Mouse (Mus musculus) heart, embryonic 13.5 days (tissue): ENCODE results near the gene Fam53b. TPM values are rescaled to one million over a fixed set of nuclear protein-coding genes. Genes with fewer than 3 reads are reported as not detected.

Experiments used
- ATAC-seq: fragments of 200-750 bp; cut with Nextera tagmentation; 2 replicates; pipeline ENCODE4 v1.8.0; 2017; ENCODE audit warnings: moderate TSS enrichment; ENCODE audit not compliant: insufficient number of reproducible peaks, low FRiP score, low TSS enrichment; ENCODE audit errors: extremely low read depth
- H3K27ac ChIP-seq: fragments of 300-500 bp; sonication (generic); replicated peaks from 2 replicates; pipeline ENCODE4 v1.5.1; 2015; ENCODE audit warnings: moderate library complexity, mild to moderate bottlenecking, inconsistent platforms
- H3K27me3 ChIP-seq: fragments of 300-500 bp; sonication (generic); replicated peaks from 2 replicates; pipeline ENCODE4 v1.6.1; 2015; ENCODE audit warnings: mild to moderate bottlenecking, inconsistent platforms
- H3K36me3 ChIP-seq: fragments of 300-500 bp; sonication (generic); 2 replicates; pipeline ENCODE4 v1.6.1; 2015; ENCODE audit warnings: mild to moderate bottlenecking, inconsistent platforms
- H3K4me1 ChIP-seq: fragments of 300-500 bp; sonication (generic); 2 replicates; pipeline ENCODE4 v1.6.1; 2015; ENCODE audit warnings: inconsistent platforms
- H3K4me2 ChIP-seq: fragments of 300-500 bp; sonication (generic); 2 replicates; pipeline ENCODE4 v1.6.1; 2015; ENCODE audit warnings: inconsistent platforms, mild to moderate bottlenecking, moderate library complexity
- H3K4me3 ChIP-seq: fragments of 300-500 bp; sonication (generic); 2 replicates; pipeline ENCODE4 v1.5.1; 2015; ENCODE audit warnings: moderate library complexity, mild to moderate bottlenecking, inconsistent platforms
- H3K9ac ChIP-seq: fragments of 300-500 bp; sonication (generic); 2 replicates; pipeline ENCODE4 v1.6.1; 2015; ENCODE audit warnings: inconsistent platforms, mild to moderate bottlenecking, moderate library complexity
- H3K9me3 ChIP-seq: fragments of 300-500 bp; sonication (generic); 2 replicates; pipeline ENCODE4 v1.6.1; 2016; ENCODE audit warnings: inconsistent platforms
- WGBS: fragments of 180-500 bp; shearing (Covaris S2); methylation state at CpG from one replicate; pipeline ENCODE4 v1.1.7; 2015; ENCODE audit warnings: mixed read lengths; 5-methylcytosine and 5-hydroxymethylcytosine counted together
- polyA plus RNA-seq: library from polyadenylated mRNA; unstranded; fragments of >200 nt; fragmentation: Nextera tagmentation; extraction: Ambion mirVana; gene quantifications from 2 replicates; pipeline ENCODE4 v1.2.1, GENCODE M21; 2015

The Fam53b gene
- polyA plus RNA-seq, 1 experiment from 2014 or later = 12.5 TPM

- H3K4me1 ChIP-seq = peaks cover 51% of the 10 kb centered on the region
- H3K9me3 ChIP-seq = no peaks in the 10 kb centered on the region
- no peak overlapping the region for H3K27ac ChIP-seq
- H3K4me2 ChIP-seq = no peak overlapping the region
- no peak for ATAC-seq
- H3K27me3 ChIP-seq = no peaks in the 10 kb centered on the region
- H3K4me3 ChIP-seq = no peak overlapping the region
- WGBS = 75% methylated on average over 6 of the region's 6 CpGs
- no peak overlapping the region for H3K9ac ChIP-seq
- no peaks in the 10 kb centered on the region for H3K36me3 ChIP-seq
Measured at GRCm38 (mm10) chr7:132731558-132731957, 82.1 kb downstream of the Fam53b start.

- no peak for ATAC-seq
- H3K4me2 ChIP-seq = no peak overlapping the region
- H3K4me1 ChIP-seq = peaks cover 46% of the 10 kb centered on the region
- no peaks in the 10 kb centered on the region for H3K9me3 ChIP-seq
- no peak overlapping the region for H3K9ac ChIP-seq
- no peaks in the 10 kb centered on the region for H3K27me3 ChIP-seq
- no peak overlapping the region for H3K4me3 ChIP-seq
- 85% methylated on average over 7 of the region's 7 CpGs for WGBS
- H3K27ac ChIP-seq = no peak overlapping the region
- H3K36me3 ChIP-seq = no peaks in the 10 kb centered on the region
Measured at GRCm38 (mm10) chr7:132730510-132730909, 83.2 kb downstream of the Fam53b start.

GRCm38 (mm10) chr7:132729093-132729831, 84.4 kb downstream of the Fam53b start:
- no peak overlapping the region for H3K4me2 ChIP-seq
- no peak overlapping the region for H3K27ac ChIP-seq
- H3K36me3 ChIP-seq = no peaks in the 10 kb centered on the region
- H3K4me1 ChIP-seq = peaks cover 45% of the 10 kb centered on the region
- H3K27me3 ChIP-seq = no peaks in the 10 kb centered on the region
- no peaks in the 10 kb centered on the region for H3K9me3 ChIP-seq
- 67% methylated on average over 4 of the region's 4 CpGs for WGBS
- peak overlapping the region; percentile 6; the same call in 1 of the 2 replicates for H3K9ac ChIP-seq
- ATAC-seq = no peak
- H3K4me3 ChIP-seq = no peak overlapping the region

GRCm38 (mm10) chr7:132726106-132726861, 87.4 kb downstream of the Fam53b start:
- H3K4me1 ChIP-seq = peaks cover 54% of the 10 kb centered on the region
- H3K4me2 ChIP-seq = no peak overlapping the region
- WGBS = 71% methylated on average over 13 of the region's 13 CpGs
- H3K9me3 ChIP-seq = no peaks in the 10 kb centered on the region
- H3K4me3 ChIP-seq = no peak overlapping the region
- no peaks in the 10 kb centered on the region for H3K27me3 ChIP-seq
- ATAC-seq = no peak
- H3K36me3 ChIP-seq = no peaks in the 10 kb centered on the region
- H3K27ac ChIP-seq = peak overlapping the region; percentile 21; the same call in 1 of the 2 replicates
- H3K9ac ChIP-seq = no peak overlapping the region

DNA sequence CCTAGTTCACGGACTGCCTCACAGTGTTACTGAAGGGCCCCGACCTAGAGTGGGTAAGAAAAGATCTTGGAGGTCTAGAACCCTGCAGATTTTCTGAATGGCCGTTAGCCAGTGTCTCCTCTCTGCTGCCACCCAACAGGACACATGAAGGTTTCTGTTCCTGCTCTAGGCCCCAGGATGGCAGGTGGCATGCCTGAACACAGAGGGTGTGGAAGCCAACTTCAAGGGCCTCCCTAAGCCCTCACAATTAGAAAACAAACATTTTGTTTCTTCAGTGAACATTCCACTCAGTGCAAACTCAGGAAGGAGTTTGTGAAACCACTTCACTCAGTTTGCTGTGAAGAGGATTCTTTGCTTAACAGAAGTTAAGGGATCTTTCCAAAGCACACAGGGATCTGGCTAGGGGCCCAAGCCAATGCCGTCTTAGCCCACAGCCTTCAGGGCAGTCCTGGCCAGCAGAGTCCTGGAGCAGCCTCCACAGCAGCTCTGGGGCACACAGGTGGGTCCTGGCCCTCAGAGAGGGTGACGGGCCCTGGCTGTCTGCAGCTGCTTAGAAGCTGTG, 89.1 kb downstream of the Fam53b start:
- Histone ChIP-seq H3K9me3 (no peaks in the 10 kb centered on the region), H3K4me1 (peaks cover 55% of the 10 kb centered on the region), H3K27ac (peak overlapping the region; percentile 41), H3K27me3 (no peaks in the 10 kb centered on the region), H3K9ac (no peak overlapping the region), H3K4me3 (no peak overlapping the region), H3K36me3 (no peaks in the 10 kb centered on the region), H3K4me2 (no peak overlapping the region)
- no peak for ATAC-seq
- WGBS = 69% methylated on average over 5 of the region's 5 CpGs

DNA sequence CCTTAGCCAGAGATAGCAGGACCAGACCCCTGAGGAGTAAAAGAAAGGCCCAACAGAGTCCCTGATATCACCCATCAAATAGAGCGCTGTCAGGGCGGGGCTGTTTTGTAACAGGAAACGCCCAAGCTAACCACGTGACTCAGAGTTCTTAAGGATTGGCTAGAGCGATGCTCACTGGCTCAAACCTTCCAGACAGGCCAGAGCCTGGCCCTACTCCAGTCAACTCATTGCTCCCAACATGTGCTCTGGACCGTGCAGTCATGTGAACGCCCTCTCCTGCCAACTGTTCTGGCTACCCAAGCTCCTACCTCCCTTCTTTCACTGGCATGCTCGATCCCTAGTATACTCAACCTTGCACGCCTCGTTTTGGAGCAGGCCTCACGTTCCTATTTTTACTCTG, 89.8 kb downstream of the Fam53b start:
- 74% methylated on average over 11 of the region's 11 CpGs for WGBS
- H3K9me3 ChIP-seq = no peaks in the 10 kb centered on the region
- peak; percentile 43; the same call in 1 of the 2 replicates for ATAC-seq

GRCm38 (mm10) chr7:132722401-132723370, 91.0 kb downstream of the Fam53b start:
- Histone ChIP-seq H3K4me1 (peaks cover 39% of the 10 kb centered on the region), H3K4me3 (no peak overlapping the region), H3K9me3 (no peaks in the 10 kb centered on the region), H3K27me3 (no peaks in the 10 kb centered on the region), H3K27ac (peak overlapping the region; percentile 65), H3K36me3 (no peaks in the 10 kb centered on the region), H3K4me2 (no peak overlapping the region), H3K9ac (peak overlapping the region; percentile 37; the same call in 1 of the 2 replicates)
- ATAC-seq = no peak
- WGBS = 76% methylated on average over 12 of the region's 12 CpGs

More for the DNA sequence above, 89.8 kb downstream of the Fam53b start:
- no peak overlapping the region for H3K4me2 ChIP-seq
- peaks cover 49% of the 10 kb centered on the region for H3K4me1 ChIP-seq
- no peaks in the 10 kb centered on the region for H3K27me3 ChIP-seq
- no peak overlapping the region for H3K4me3 ChIP-seq
- H3K27ac ChIP-seq = peak overlapping the region; percentile 65
- no peak overlapping the region for H3K9ac ChIP-seq
- no peaks in the 10 kb centered on the region for H3K36me3 ChIP-seq

GRCm38 (mm10) chr7:132720562-132720961, 93.1 kb downstream of the Fam53b start:
- Histone ChIP-seq H3K27ac (0 out of 2 replicates have a peak overlapping the region, but pooled peaks have one; percentile 17), H3K4me2 (no peak overlapping the region), H3K4me1 (peaks cover 46% of the 10 kb centered on the region), H3K27me3 (no peaks in the 10 kb centered on the region), H3K36me3 (peaks cover 2% of the 10 kb centered on the region; the same call in 1 of the 2 replicates), H3K4me3 (no peak overlapping the region), H3K9me3 (no peaks in the 10 kb centered on the region), H3K9ac (peak overlapping the region; percentile 29; the same call in 1 of the 2 replicates)
- 78% methylated on average over 8 of the region's 8 CpGs for WGBS
- ATAC-seq = no peak

DNA sequence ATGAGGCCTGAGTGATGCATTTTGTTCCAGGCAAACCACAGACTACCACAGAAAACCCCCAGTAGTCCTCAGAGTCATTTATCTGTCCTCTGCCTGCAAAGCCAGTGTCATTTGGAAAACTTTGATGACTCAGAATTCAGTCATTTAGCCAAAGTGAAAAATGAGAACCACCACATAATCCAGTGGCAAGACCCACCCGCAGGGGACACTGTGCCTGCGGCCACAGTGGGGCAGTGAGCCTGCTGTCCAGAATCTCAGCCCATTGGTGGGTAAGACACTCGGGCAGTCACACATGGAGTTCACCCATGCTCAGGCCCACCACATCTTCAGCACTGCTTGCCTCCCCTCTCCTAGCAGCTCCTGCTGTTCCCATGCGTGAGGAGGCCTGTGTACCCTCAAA, 94.1 kb downstream of the Fam53b start:
- H3K9ac ChIP-seq = no peak overlapping the region
- H3K9me3 ChIP-seq = no peaks in the 10 kb centered on the region
- H3K4me3 ChIP-seq = no peak overlapping the region
- H3K27me3 ChIP-seq = no peaks in the 10 kb centered on the region
- peaks cover 49% of the 10 kb centered on the region for H3K4me1 ChIP-seq
- H3K27ac ChIP-seq = no peak overlapping the region
- no peak for ATAC-seq
- WGBS = 85% methylated on average over 4 of the region's 4 CpGs
- H3K4me2 ChIP-seq = no peak overlapping the region
- peaks cover 10% of the 10 kb centered on the region; the same call in 1 of the 2 replicates for H3K36me3 ChIP-seq

GRCm38 (mm10) chr7:132715259-132715658, 98.4 kb downstream of the Fam53b start:
- Histone ChIP-seq H3K36me3 (peaks cover 10% of the 10 kb centered on the region; the same call in 1 of the 2 replicates), H3K27me3 (no peaks in the 10 kb centered on the region), H3K4me1 (peaks cover 62% of the 10 kb centered on the region), H3K9ac (peak overlapping the region; percentile 74), H3K9me3 (no peaks in the 10 kb centered on the region), H3K4me3 (no peak overlapping the region), H3K4me2 (no peak overlapping the region), H3K27ac (peak overlapping the region; percentile 99)
- no peak; the same call in 1 of the 2 replicates for ATAC-seq
- WGBS = 89% methylated on average over 4 of the region's 4 CpGs
